Comparison of ENCODE assay signal across 11 mouse cellular contexts in the genomic region with DNA sequence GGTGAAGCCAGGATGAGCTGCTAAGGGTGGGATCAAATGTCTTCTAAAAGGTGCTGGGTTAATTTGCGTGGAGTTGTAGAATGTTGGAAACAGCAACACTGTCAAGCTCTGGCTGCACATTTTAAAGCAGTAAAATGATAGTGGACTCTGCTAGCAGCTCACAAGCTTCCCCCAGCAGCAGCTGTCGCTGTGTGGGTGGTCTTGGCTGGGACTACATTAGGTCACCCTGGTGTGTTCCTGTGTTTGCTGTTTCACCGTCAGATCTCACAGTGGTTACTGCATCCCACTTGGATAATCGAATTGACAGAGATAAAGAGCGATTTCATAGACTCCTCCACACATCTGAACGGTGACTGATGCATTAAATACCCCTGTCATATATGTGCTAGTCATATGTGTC.
DNase-seq lines count a peak whose midpoint lies in the region; ATAC-seq and TF ChIP-seq lines count a peak whose summit lies in the region.
"Had no signal": no experiment of that assay in that cellular context is flagged by ENCODE, and none has a peak within 500 bp of the region (broad histone marks: within the 10 kb centered on the region; RNA-seq: fewer than 3 reads in every experiment).

No protein-coding gene starts in this region.

- H3K4me3 ChIP-seq in kidney, postnatal 0 days (replicated peaks; ENCODE audit: low read depth, low read length) = no peak overlapping the region
- H3K4me3 ChIP-seq: embryonic facial prominence, embryonic 13.5 days; midbrain, embryonic 15.5 days had no signal

- H3K9me3 ChIP-seq in kidney, postnatal 0 days (replicated peaks; ENCODE audit: low read length) = no peaks in the 10 kb centered on the region
- H3K9me3 ChIP-seq: midbrain, embryonic 15.5 days had no signal

- WGBS in kidney, postnatal 0 days = 22% methylated on average over 6 of the region's 6 CpGs

- ATAC-seq in kidney, postnatal 0 days (replicated peaks; ENCODE audit: low FRiP score, low read depth) = no peak; the same call in 1 of the 2 replicates
- ATAC-seq: inflammation-experienced regulatory T-cells, adult 6 months; midbrain, embryonic 15.5 days had no signal

- no peak overlapping the region for H3K9ac ChIP-seq in kidney, postnatal 0 days (ENCODE audit: low read depth, low read length)
- H3K9ac ChIP-seq: embryonic facial prominence, embryonic 13.5 days; midbrain, embryonic 15.5 days had no signal

- no peak overlapping the region for H3K4me2 ChIP-seq in kidney, postnatal 0 days (ENCODE audit: low read length)
- H3K4me2 ChIP-seq: embryonic facial prominence, embryonic 13.5 days; midbrain, embryonic 15.5 days had no signal

- H3K27ac ChIP-seq in kidney, postnatal 0 days = no peak overlapping the region
- H3K27ac ChIP-seq: embryonic facial prominence, embryonic 13.5 days; midbrain, embryonic 15.5 days had no signal

- H3K36me3 ChIP-seq in kidney, postnatal 0 days (ENCODE audit: insufficient read depth, low read length) = no peaks in the 10 kb centered on the region
- H3K36me3 ChIP-seq: embryonic facial prominence, embryonic 13.5 days; midbrain, embryonic 15.5 days had no signal

- TF ChIP-seq CTCF in kidney, postnatal 0 days (IDR thresholded peaks at IDR 0.05; ENCODE audit: low read depth) = no peak

- no peaks in the 10 kb centered on the region for H3K27me3 ChIP-seq in kidney, postnatal 0 days (ENCODE audit: insufficient read depth, low read length)
- H3K27me3 ChIP-seq: midbrain, embryonic 15.5 days had no signal

- DNase-seq in cerebellum, postnatal 10 days = peak; percentile 55 to 72
- DNase-seq in cerebellum, adult 9-11 months = no peak
- peak; percentile 85 for DNase-seq in kidney, postnatal 0 days (ENCODE audit: low spot score)
- DNase-seq in kidney, postnatal 14 days = no peak
- DNase-seq in embryo, embryonic 10.5 days (ENCODE audit: low spot score) = peak; percentile 63
- DNase-seq in lung, postnatal 4 days = peak; percentile 43 to 46
- no peak for DNase-seq in frontal cortex, postnatal 14 days (ENCODE audit: low spot score in 2 of 2)
- DNase-seq in adrenal gland, postnatal 14 days = no peak

- peaks cover 8% of the 10 kb centered on the region; the same call in 1 of the 2 replicates for H3K4me1 ChIP-seq in kidney, postnatal 0 days (replicated peaks; ENCODE audit: insufficient read depth, low read length)
- H3K4me1 ChIP-seq: midbrain, embryonic 15.5 days had no signal

Comparison
In these comparisons a context has a peak if more than half of its experiments do, and no peak if none do; other contexts are left out.
1. DNase-seq: peak in cerebellum, postnatal 10 days (2 of 2), kidney, postnatal 0 days (single experiment), embryo, embryonic 10.5 days (single experiment) and lung, postnatal 4 days (2 of 2); none in cerebellum, adult 9-11 months (single experiment), kidney, postnatal 14 days (single experiment), frontal cortex, postnatal 14 days (0 of 2) and adrenal gland, postnatal 14 days (single experiment).